Mouse (Mus musculus) heart, embryonic 10.5 days (tissue): ENCODE data around the gene Mettl21c. TPM values are rescaled to one million over a fixed set of nuclear protein-coding genes. Genes with fewer than 3 reads are reported as not detected.

Experiments used
- DNase-seq: peaks from one replicate; pipeline ENCODE4 v3.0.0-alpha.2; 2017; ENCODE audit warnings: low spot score
- H3K27ac ChIP-seq: fragments of 300-500 bp; sonication (generic); 2 replicates; pipeline ENCODE4 v1.5.1; 2016; ENCODE audit warnings: mild to moderate bottlenecking
- H3K27me3 ChIP-seq: fragments of 300-500 bp; sonication (generic); 2 replicates; pipeline ENCODE4 v1.6.1; 2016; ENCODE audit warnings: mild to moderate bottlenecking; ENCODE audit not compliant: poor library complexity, insufficient read depth, severe bottlenecking
- H3K36me3 ChIP-seq: fragments of 300-500 bp; sonication (generic); 2 replicates; pipeline ENCODE4 v1.6.1; 2016; ENCODE audit warnings: mild to moderate bottlenecking, moderate library complexity
- H3K4me1 ChIP-seq: fragments of 300-500 bp; sonication (generic); 2 replicates; pipeline ENCODE4 v1.6.1; 2016; ENCODE audit warnings: mild to moderate bottlenecking
- H3K4me3 ChIP-seq: fragments of 300-500 bp; sonication (generic); 2 replicates; pipeline ENCODE4 v1.5.1; 2016; ENCODE audit warnings: mild to moderate bottlenecking, moderate library complexity
- H3K9me3 ChIP-seq: fragments of 300-500 bp; sonication (generic); 2 replicates; pipeline ENCODE4 v1.6.1; 2016; ENCODE audit warnings: mild to moderate bottlenecking, moderate library complexity
- WGBS: fragments of 180-500 bp; shearing (Covaris S2); methylation state at CpG from one replicate; pipeline ENCODE4 v1.1.7; 2016; 5-methylcytosine and 5-hydroxymethylcytosine counted together
- polyA plus RNA-seq: library from polyadenylated mRNA; unstranded; fragments of >200 nt; fragmentation: Nextera tagmentation; extraction: Ambion mirVana; gene quantifications from 2 replicates; pipeline ENCODE4 v1.2.1, GENCODE M21; 2016

Gene Mettl21c
- polyA plus RNA-seq, 1 experiment from 2014 or later: 0.23 TPM

- H3K4me3 ChIP-seq: no peak overlapping the region
- no peaks in the 10 kb centered on the region for H3K9me3 ChIP-seq
- no peaks in the 10 kb centered on the region for H3K27me3 ChIP-seq
- WGBS: 97% methylated on average over 2 of the region's 2 CpGs
- H3K4me1 ChIP-seq: no peaks in the 10 kb centered on the region
- no peak for DNase-seq
- no peak overlapping the region for H3K27ac ChIP-seq
- H3K36me3 ChIP-seq: peaks cover 62% of the 10 kb centered on the region
These were observed 15.3 kb downstream of the Mettl21c start for GRCm38 (mm10) chr1:44004513-44004912.

DNA sequence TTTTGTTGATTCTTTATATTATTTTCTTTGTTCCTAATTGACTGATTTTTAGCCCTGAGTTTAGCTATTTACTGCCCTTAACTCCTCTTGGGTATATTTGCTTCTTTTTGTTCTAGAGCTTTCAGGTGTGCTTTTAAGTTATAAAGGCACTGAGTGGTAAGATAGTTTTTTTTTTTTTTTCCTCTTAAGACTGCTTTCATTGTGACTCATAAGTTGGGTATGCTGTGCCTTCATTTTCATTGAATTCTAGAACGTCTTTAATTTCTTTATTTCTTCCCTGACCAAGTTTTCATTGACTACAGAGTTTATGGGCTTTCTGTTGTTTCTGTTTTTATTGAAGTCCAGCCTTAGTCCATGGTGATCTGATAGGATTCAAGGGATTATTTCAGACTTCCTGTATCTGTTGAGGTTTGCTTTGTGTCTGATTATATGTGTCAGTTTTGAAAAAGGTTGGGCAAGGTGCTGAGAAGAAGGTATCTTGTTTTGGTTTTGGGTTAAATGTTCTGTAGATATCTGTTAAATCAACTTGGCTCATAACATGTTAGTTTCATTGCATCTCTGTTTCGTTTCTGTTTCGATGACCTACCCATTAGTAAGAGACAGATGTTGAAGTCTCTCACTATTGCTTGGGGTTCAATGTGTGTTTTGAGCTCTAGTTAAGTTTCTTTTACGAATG, 22.8 kb downstream of the Mettl21c start:
- no peak for DNase-seq
- Histone ChIP-seq H3K36me3 (peaks cover 85% of the 10 kb centered on the region), H3K27ac (no peak overlapping the region), H3K4me3 (no peak overlapping the region), H3K27me3 (no peaks in the 10 kb centered on the region), H3K9me3 (no peaks in the 10 kb centered on the region), H3K4me1 (no peaks in the 10 kb centered on the region)
- WGBS: 94% methylated on average over 4 of the region's 4 CpGs

DNA sequence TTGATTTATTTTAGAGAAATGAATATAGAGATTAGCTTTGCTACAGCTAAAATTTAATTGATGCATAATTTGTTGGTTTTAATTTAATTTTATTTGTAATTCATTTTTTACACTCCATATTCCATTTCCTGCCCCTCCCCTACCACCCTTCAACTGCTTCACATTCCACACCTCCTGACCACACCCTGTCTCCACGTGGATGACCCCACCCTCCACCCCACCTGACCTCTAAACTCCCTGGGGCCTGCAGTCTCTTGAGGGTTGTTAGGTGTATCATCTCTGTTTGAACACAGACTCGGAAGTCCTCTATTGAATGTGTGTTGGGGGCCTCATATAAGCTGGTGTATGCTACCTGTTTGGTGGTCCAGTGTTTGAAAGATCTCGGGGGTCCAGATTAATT, 48.7 kb downstream of the Mettl21c start:
- no peaks in the 10 kb centered on the region for H3K4me1 ChIP-seq
- no peak overlapping the region for H3K4me3 ChIP-seq
- H3K36me3 ChIP-seq: peaks cover 79% of the 10 kb centered on the region
- H3K9me3 ChIP-seq: no peaks in the 10 kb centered on the region
- H3K27ac ChIP-seq: no peak overlapping the region
- WGBS: 67% methylated on average over 3 of the region's 3 CpGs
- no peaks in the 10 kb centered on the region for H3K27me3 ChIP-seq
- no peak for DNase-seq

- H3K27ac ChIP-seq: no peak overlapping the region
- 87% methylated on average over 3 of the region's 3 CpGs for WGBS
- no peaks in the 10 kb centered on the region for H3K4me1 ChIP-seq
- no peak for DNase-seq
- peaks cover 70% of the 10 kb centered on the region for H3K36me3 ChIP-seq
- H3K9me3 ChIP-seq: no peaks in the 10 kb centered on the region
- H3K27me3 ChIP-seq: no peaks in the 10 kb centered on the region
- H3K4me3 ChIP-seq: no peak overlapping the region
These were observed 50.5 kb downstream of the Mettl21c start for GRCm38 (mm10) chr1:43969361-43969760.

DNA sequence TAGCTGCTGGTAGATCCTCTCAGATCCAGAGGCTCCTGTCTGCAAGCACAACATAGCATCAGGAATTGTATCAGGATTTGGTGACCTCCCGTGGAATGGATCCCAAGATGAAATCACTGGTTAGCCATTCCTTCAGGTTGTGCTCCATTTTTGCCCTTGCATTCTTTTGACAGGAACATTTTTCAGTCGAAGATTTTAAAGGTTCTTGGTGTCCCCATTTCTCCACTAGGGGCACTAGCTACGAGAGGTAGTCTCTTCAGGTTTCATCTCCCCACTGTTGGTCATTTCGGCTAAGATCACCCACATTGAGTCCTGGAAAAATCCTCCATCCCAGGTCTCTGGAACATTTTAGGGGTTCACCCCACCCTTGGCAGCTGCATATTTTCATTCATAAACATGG, 53.1 kb downstream of the Mettl21c start:
- Histone ChIP-seq H3K27ac (no peak overlapping the region), H3K9me3 (no peaks in the 10 kb centered on the region), H3K4me1 (no peaks in the 10 kb centered on the region), H3K4me3 (no peak overlapping the region), H3K27me3 (no peaks in the 10 kb centered on the region), H3K36me3 (peaks cover 60% of the 10 kb centered on the region)
- WGBS: 81% methylated on average over 4 of the region's 4 CpGs
- no peak for DNase-seq

DNA sequence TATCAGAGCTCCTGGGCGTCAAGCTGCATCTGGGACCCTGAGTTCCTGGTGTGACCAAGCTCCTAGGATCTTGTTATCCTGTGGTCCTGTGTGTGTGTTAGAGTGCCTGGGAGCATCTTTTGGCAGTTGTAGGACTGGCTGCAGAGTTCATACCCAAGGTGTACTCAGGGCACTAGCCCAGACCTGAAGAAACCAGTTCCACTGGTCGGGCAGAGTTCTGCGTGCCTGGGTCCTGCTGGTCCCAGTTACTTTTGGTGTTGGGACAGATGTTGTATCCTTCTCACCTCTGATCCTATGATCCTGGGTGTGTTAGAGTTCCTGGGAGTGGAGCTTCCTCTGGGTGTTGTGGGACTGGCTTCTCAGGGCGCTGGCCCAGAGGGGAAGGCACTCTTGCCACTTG, 55.5 kb downstream of the Mettl21c start:
- no peak for DNase-seq
- Histone ChIP-seq H3K27me3 (no peaks in the 10 kb centered on the region), H3K9me3 (no peaks in the 10 kb centered on the region), H3K4me3 (no peak overlapping the region), H3K4me1 (no peaks in the 10 kb centered on the region), H3K27ac (no peak overlapping the region), H3K36me3 (peaks cover 60% of the 10 kb centered on the region)
- 93% methylated on average over 4 of the region's 4 CpGs for WGBS

Other genes with a start within 250 kb of the Mettl21c start
- gene Uxs1, start 192.2 kb downstream of the Mettl21c start, polyA plus RNA-seq: 15.6 and 17.2 TPM in 2 replicates
- gene Tpp2, start 86.4 kb downstream of the Mettl21c start, polyA plus RNA-seq: 57.6 and 63.8 TPM in 2 replicates
- gene Gm8251, start 41.9 kb upstream of the Mettl21c start, polyA plus RNA-seq: 0.02 and 0.05 TPM in 2 replicates
- gene Tex30, start 82.4 kb upstream of the Mettl21c start, polyA plus RNA-seq: 80.2 and 106 TPM in 2 replicates
- gene Kdelc1, start 98.8 kb upstream of the Mettl21c start, polyA plus RNA-seq: 57.3 and 59.0 TPM in 2 replicates
- 15.2 and 16.1 TPM in 2 replicates for gene Bivm, start 98.9 kb upstream of the Mettl21c start, polyA plus RNA-seq
- gene Ercc5, start 127.7 kb upstream of the Mettl21c start, polyA plus RNA-seq: 14.4 and 15.0 TPM in 2 replicates
- not detected in 2 replicates for gene Mettl21e, start 198.9 kb upstream of the Mettl21c start, polyA plus RNA-seq